Mouse (Mus musculus): ENCODE data around the gene Lrch1.

Gene Lrch1

GRCm38 (mm10) chr14:74947376-74948013 is at the start of gene Lrch1:
Gene Lrch1 (minus strand): TSS chr14:74947876.
- DNase-seq (ENCODE audit: low spot score in 2 of 2) = peak; percentile 61 to 69

DNA sequence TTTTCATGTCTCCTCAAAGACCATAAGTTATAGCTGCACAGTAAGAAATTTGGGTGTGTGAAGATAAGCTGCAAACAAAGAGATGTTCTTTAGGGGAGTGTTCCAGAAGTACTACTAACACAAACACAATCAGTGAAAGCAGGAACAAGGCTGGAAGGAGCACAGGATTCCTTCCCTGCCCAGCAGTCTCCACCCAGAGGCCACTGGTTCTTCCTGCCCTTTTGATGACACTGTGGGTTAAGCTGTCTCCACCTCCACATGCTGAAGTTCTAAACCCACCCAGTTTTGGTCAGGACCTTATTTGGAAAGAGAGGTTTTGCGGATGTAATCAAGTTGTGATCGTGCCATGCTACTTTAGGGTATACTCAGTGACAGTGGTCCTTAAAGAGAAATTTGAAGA is 49.4 kb upstream of the Lrch1 start:
- no peak for DNase-seq (ENCODE audit: low spot score in 2 of 2)

- DNase-seq (ENCODE audit: low spot score in 2 of 2) = peak in 1 of 2 experiments; percentile 23
Observed at GRCm38 (mm10) chr14:74996556-74996955, 48.9 kb upstream of the Lrch1 start.

DNA sequence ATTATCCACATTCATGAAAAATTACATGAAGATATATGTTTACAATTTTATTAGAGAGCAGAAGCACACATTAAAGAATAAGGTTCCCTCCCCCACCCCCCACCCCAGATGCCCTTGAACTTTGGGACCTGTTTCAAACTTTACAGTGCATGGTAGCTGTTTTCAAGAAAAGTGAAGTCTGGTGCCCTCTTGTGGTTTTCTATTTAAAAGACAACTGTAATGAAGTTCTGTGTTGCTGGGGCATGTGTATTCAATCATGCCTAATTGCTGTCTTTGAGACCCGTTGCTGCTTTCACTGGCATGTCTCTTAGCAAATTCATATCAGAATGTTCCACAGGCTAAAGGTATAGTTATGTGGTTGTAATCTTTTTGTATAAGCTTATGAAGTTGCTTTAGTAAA is 42.8 kb upstream of the Lrch1 start:
- DNase-seq (ENCODE audit: low spot score in 2 of 2) = no peak

GRCm38 (mm10) chr14:74989909-74990308 is 42.2 kb upstream of the Lrch1 start:
- DNase-seq (ENCODE audit: low spot score in 2 of 2) = no peak

GRCm38 (mm10) chr14:74989322-74989721 is 41.6 kb upstream of the Lrch1 start:
- no peak for DNase-seq (ENCODE audit: low spot score in 2 of 2)

DNA sequence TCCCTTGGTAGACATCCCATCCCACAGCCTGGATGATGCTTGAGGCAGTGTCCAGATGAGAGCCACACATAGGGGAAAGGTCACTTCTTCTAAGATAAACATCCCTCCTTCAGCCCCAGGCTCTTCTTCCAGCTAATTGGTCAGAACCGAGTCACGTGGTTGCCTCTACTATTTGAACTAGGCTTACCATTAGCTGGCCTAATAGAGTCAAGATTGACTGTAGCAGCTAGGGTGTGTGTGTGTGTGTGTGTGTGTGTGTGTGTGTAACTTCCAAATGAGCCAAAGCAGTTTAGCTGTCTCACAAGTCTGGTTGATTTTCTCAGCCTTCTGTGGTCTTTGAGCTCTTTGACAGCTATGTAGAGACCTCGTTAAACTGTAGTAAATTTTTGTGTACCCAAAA is 38.9 kb upstream of the Lrch1 start:
- no peak for DNase-seq (ENCODE audit: low spot score in 2 of 2)

DNA sequence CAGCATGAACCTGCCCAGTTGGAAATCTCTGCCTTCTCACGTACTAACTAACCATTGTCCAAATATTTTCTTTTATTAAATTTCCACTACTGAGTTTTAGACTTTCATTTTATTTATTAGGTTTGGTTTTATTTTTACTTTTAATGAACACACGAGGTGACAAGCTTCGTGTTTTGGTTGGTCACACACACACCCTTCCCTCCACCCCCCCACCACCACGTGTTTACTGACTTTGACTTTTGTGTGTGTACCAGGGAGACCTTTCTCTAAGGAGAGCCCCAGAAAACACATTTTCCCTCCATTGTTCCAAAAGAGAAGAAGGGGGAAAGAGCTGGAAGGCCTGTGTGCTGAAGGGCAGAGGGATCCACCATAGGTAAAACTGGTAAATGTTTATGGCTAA is 38.0 kb upstream of the Lrch1 start:
- DNase-seq (ENCODE audit: low spot score in 2 of 2) = no peak

- DNase-seq (ENCODE audit: low spot score in 2 of 2) = peak; percentile 9 to 13
Observed at GRCm38 (mm10) chr14:74984817-74985391, 37.2 kb upstream of the Lrch1 start.

- no peak for DNase-seq (ENCODE audit: low spot score in 2 of 2)
Observed at GRCm38 (mm10) chr14:74983079-74983478, 35.4 kb upstream of the Lrch1 start.

DNA sequence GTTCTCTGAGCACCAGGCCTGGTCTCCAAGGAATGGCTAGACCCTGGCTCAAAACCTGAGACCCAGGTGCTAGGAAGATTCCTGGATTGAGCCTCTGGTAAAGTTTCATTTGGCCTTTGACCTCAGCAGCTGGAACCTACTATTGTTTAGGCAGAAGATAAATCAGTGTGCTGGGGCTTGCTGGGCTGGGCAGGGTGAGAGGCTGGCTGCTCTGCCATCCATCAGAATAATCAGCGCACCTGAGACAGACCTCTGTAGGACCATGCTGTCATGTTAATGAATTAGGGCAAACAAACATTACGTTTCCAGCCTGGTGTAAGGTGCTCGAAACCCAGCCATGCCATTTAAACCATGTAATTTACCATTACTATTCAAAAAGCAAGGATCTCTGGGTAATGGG is 33.3 kb upstream of the Lrch1 start:
- DNase-seq (ENCODE audit: low spot score in 2 of 2) = no peak

GRCm38 (mm10) chr14:74976972-74977371 is 29.3 kb upstream of the Lrch1 start:
- no peak for DNase-seq (ENCODE audit: low spot score in 2 of 2)

GRCm38 (mm10) chr14:74974136-74974651 is 26.5 kb upstream of the Lrch1 start:
- DNase-seq (ENCODE audit: low spot score in 2 of 2) = no peak

GRCm38 (mm10) chr14:74972687-74973086 is 25.0 kb upstream of the Lrch1 start:
- no peak for DNase-seq (ENCODE audit: low spot score in 2 of 2)

GRCm38 (mm10) chr14:74972216-74972615 is 24.5 kb upstream of the Lrch1 start:
- DNase-seq (ENCODE audit: low spot score in 2 of 2) = no peak

GRCm38 (mm10) chr14:74963402-74963764 is 15.7 kb upstream of the Lrch1 start:
- DNase-seq (ENCODE audit: low spot score in 2 of 2) = no peak

DNA sequence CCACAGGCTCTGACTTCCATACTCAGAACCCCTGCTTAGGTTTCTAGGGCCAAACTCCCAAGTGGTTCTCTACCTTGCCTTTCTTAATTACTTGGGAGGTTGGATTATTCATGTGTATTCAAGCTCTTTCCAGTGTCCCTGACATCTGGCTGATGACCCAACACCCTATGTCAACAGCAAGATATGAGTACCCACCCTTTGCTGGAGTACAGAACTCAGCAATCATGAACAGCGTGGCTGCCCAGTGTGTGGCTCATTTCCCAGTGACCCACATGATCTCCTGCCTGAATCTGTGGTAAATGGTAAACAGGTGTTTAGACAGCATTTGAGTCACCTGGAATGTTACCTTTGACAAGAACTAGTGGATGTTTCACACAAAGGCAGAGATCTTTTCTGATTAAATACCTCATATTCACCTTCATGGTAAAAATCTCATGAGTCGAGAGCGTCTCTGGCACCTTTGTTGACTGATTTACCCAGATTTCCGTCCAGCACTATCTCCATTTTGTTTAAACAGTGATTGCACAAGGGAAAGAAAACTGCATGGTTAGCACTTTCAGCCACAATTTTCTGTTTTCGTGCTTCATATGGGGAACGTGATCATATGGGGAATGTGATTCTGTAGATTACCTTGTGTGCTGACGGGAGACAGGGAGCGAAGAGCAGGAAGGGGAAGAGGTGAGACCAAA is 15.2 kb upstream of the Lrch1 start:
- no peak for DNase-seq (ENCODE audit: low spot score in 2 of 2)

- no peak for DNase-seq (ENCODE audit: low spot score in 2 of 2)
Observed at GRCm38 (mm10) chr14:74960568-74960967, 12.9 kb upstream of the Lrch1 start.

GRCm38 (mm10) chr14:74956702-74957101 is 9.0 kb upstream of the Lrch1 start:
- no peak for DNase-seq (ENCODE audit: low spot score in 2 of 2)

DNA sequence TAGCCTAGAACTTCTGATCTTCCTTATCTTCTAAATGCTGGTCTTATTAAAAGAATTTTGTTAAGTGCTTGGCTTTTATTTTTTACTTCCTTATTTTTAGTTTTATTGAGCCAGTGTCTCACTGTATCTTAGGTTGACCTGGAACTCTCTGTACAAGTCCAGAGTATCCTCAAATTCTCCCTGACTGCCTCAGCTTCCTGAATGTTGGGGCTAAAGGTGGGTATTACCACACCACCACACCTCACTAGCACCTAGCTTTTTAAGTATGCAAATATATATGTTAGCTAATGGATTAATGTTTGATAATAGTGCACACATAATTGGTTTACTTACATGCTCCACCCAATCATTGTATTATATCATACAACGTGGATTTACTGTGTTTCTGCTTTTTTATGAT is 8.6 kb upstream of the Lrch1 start:
- no peak for DNase-seq (ENCODE audit: low spot score in 2 of 2)

DNA sequence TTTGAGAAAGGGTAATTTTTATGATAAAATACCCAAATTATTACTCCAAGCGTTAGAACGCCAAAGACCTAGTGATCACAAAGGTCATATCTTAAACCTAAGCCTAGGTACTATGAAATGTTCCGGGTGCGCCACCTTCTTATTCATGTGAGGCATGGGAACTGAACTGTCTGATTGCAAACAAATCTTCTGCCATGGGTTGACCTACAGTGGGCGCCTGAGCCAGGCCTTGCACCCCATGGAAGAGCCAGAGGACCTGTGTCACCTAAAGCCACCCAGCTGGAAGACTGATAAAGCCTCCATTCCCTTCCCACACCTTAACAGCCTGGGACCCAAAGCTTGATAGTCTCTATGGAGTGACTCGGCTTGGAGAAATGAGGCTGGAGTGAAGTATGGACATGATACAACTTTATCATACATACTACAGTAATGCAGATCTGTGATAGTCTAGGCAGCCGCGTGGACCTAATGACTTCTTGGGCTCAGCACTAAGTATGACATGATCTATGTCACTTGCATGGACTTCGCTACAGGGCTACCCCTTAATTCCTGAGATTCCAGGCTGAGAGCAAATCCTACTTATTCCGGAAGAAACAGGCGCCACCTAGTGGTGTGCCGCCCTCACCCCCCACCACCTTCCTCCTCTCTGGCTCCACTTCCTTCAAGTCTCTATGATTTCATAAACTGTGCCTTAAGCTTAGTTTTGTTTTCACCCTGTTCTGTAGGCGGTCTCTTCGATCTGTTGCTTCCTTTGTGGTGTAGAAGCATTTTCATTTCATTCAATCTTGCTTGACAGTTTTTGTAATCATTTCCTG is 957 bp upstream of the Lrch1 start:
- peak; percentile 49 to 52 for DNase-seq (ENCODE audit: low spot score in 2 of 2)

GRCm38 (mm10) chr14:74948014-74948396 is 329 bp upstream of the Lrch1 start:
- DNase-seq (ENCODE audit: low spot score in 2 of 2) = no peak

All from right cerebral cortex, postnatal 36 days (tissue).